Mouse (Mus musculus): ENCODE measurements around the gene Mical2. TPM values are rescaled to one million over a fixed set of nuclear protein-coding genes. Genes with fewer than 3 reads are reported as not detected.
A peak's percentile ranks its signal among the peaks of the same experiment; 100 is the strongest.

Gene Mical2
- polyA plus RNA-seq, 1 experiment from 2014 or later, result 77.8 TPM

- DNase-seq (ENCODE audit: low spot score), result no peak
- H3K4me3 ChIP-seq, result no peak overlapping the region
- no peaks in the 10 kb centered on the region for H3K9me3 ChIP-seq
- no peak overlapping the region for H3K27ac ChIP-seq
- H3K27me3 ChIP-seq (ENCODE audit: insufficient read depth, poor library complexity, severe bottlenecking), result no peaks in the 10 kb centered on the region
- peaks cover 28% of the 10 kb centered on the region for H3K4me1 ChIP-seq
- 68% methylated on average over 3 of the region's 3 CpGs for WGBS
- no peaks in the 10 kb centered on the region for H3K36me3 ChIP-seq
Measured at GRCm38 (mm10) chr7:112199343-112199742, 26.3 kb upstream of the Mical2 start.

GRCm38 (mm10) chr7:112200761-112201160 is 24.9 kb upstream of the Mical2 start:
- DNase-seq (ENCODE audit: low spot score), result peak; percentile 62
- WGBS, result 48% methylated on average over 4 of the region's 4 CpGs
- Histone ChIP-seq H3K27ac (peak overlapping the region; percentile 18; the same call in 1 of the 2 replicates), H3K27me3 (ENCODE audit: insufficient read depth, poor library complexity, severe bottlenecking) (no peaks in the 10 kb centered on the region), H3K4me3 (no peak overlapping the region), H3K4me1 (peaks cover 36% of the 10 kb centered on the region), H3K36me3 (no peaks in the 10 kb centered on the region), H3K9me3 (no peaks in the 10 kb centered on the region)

DNA sequence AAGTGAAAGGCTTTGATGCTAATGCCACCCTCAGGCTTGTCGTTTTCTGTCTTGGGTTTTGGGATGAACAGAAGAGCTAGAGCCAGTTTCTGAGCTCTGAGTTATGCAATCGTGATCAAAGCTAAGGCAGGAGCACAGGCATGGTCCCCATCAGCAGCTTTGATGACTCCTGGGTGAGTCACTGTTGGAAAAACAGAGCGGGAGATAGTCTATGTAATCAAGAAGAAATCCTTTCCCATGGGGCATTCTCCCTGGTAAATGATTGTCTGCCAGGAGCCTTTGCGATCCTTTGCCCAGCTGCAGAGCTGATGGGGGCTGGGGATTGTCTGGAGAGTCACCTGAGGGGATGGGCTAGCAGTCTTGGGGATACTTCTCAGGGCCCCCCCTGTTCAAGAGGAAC is 23.5 kb upstream of the Mical2 start:
- Histone ChIP-seq H3K9me3 (no peaks in the 10 kb centered on the region), H3K36me3 (no peaks in the 10 kb centered on the region), H3K4me1 (peaks cover 36% of the 10 kb centered on the region), H3K27me3 (ENCODE audit: insufficient read depth, poor library complexity, severe bottlenecking) (no peaks in the 10 kb centered on the region), H3K4me3 (no peak overlapping the region), H3K27ac (peak overlapping the region; percentile 52; the same call in 1 of the 2 replicates)
- no peak for DNase-seq (ENCODE audit: low spot score)
- WGBS, result 40% methylated on average over 4 of the region's 4 CpGs

DNA sequence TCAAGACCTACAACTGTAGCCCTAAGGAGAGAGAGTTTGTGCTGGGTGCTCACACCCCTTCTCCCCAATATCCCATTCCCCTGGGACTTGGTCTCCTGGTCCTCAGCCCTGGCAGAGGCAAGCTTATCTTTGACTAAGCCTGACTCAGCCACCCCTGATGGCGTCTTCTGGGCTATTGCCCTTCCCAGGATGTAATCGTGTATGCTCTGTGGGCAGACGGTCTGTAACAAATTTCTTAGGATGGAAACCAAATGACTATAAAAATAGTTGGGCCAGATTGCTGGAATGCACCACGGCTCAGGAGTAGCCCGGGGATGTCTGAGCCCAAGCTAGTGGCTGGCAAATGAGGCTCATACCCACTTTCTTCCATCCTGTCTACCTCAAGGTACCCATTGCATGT is 22.8 kb upstream of the Mical2 start:
- H3K4me1 ChIP-seq, result peaks cover 31% of the 10 kb centered on the region
- no peaks in the 10 kb centered on the region for H3K9me3 ChIP-seq
- DNase-seq (ENCODE audit: low spot score), result no peak
- WGBS, result 76% methylated on average over 5 of the region's 5 CpGs
- no peaks in the 10 kb centered on the region for H3K36me3 ChIP-seq
- no peaks in the 10 kb centered on the region for H3K27me3 ChIP-seq (ENCODE audit: insufficient read depth, poor library complexity, severe bottlenecking)
- H3K4me3 ChIP-seq, result no peak overlapping the region
- H3K27ac ChIP-seq, result peak overlapping the region; percentile 52; the same call in 1 of the 2 replicates

GRCm38 (mm10) chr7:112203937-112204336 is 21.7 kb upstream of the Mical2 start:
- Histone ChIP-seq H3K9me3 (no peaks in the 10 kb centered on the region), H3K27ac (peak overlapping the region; percentile 86), H3K4me1 (peaks cover 38% of the 10 kb centered on the region), H3K36me3 (no peaks in the 10 kb centered on the region), H3K27me3 (ENCODE audit: insufficient read depth, poor library complexity, severe bottlenecking) (no peaks in the 10 kb centered on the region), H3K4me3 (no peak overlapping the region)
- DNase-seq (ENCODE audit: low spot score), result no peak
- WGBS, result 73% methylated on average over 5 of the region's 5 CpGs

- Histone ChIP-seq H3K36me3 (no peaks in the 10 kb centered on the region), H3K4me3 (no peak overlapping the region), H3K4me1 (peaks cover 43% of the 10 kb centered on the region), H3K27me3 (ENCODE audit: insufficient read depth, poor library complexity, severe bottlenecking) (no peaks in the 10 kb centered on the region), H3K9me3 (no peaks in the 10 kb centered on the region), H3K27ac (peak overlapping the region; percentile 86)
- no peak for DNase-seq (ENCODE audit: low spot score)
- WGBS, result 30% methylated on average over 6 of the region's 6 CpGs
Measured at GRCm38 (mm10) chr7:112204380-112204963, 21.2 kb upstream of the Mical2 start.

DNA sequence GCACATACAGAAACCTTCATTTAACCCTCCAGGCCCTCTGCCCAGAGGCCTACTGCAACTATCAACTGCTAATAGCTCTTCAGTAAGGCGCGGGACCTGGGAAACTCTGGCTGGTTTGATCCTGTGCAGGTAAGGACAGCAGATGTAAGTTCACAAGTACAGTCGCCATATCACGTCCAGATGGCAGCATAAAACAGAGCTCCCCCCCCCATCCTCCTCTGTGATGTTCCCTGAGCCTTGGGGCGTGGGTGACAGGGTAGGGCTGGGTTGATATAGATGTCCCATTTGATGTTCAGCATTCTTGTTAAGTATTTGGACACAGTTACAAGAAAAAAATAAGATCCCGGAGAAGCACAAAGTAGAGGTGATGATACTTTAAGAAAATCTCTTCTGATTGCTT is 20.1 kb upstream of the Mical2 start:
- no peak for DNase-seq (ENCODE audit: low spot score)
- Histone ChIP-seq H3K4me3 (no peak overlapping the region), H3K27me3 (ENCODE audit: insufficient read depth, poor library complexity, severe bottlenecking) (no peaks in the 10 kb centered on the region), H3K36me3 (no peaks in the 10 kb centered on the region), H3K27ac (peak overlapping the region; percentile 86; the same call in 1 of the 2 replicates), H3K9me3 (no peaks in the 10 kb centered on the region), H3K4me1 (peaks cover 50% of the 10 kb centered on the region)
- WGBS, result 88% methylated on average over 6 of the region's 6 CpGs

- Histone ChIP-seq H3K27ac (peak overlapping the region; percentile 72; the same call in 1 of the 2 replicates), H3K9me3 (no peaks in the 10 kb centered on the region), H3K4me3 (no peak overlapping the region), H3K27me3 (ENCODE audit: insufficient read depth, poor library complexity, severe bottlenecking) (no peaks in the 10 kb centered on the region), H3K4me1 (peaks cover 49% of the 10 kb centered on the region), H3K36me3 (no peaks in the 10 kb centered on the region)
- WGBS, result 81% methylated on average over 6 of the region's 6 CpGs
- DNase-seq (ENCODE audit: low spot score), result no peak
Measured at GRCm38 (mm10) chr7:112207717-112208116, 17.9 kb upstream of the Mical2 start.

DNA sequence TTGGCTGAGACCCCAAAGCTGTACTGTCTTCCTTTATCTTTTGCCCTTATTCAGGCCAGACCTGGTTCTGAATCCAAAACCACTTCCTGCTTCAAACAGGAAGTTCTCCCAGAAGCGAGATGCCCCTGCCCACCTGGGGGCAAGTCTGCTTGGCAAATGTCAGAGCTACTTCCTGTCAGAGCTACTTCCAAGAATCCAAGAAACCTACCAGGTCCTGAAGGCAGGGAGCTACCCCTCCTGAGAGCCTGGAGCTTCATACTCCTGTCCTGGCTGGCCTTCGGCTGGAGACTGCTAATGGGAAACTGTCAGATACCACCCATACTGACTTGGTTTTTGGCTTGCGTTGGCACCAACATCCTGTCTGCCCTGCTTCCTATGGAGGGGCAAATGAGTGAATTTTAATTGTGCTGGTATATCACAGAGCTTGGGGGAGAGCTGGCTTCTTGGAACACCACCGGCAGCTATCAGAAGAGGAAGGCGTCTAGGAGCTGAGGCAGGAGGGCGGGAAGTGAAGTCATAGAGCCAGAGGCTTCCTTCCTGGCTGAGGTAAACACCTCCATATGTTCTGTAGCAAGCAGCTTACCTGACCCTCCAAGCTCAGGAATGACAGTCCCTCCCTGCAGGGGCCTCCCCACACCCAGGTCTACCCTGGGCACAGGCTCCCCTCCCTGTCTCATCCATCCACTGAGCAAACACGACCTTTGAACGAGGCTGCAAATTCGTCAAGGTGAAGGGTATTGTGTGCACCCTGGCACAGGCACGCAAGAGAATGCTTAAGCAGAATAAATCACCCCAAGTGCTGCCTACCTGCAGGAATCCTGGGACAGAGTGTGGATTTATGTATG is 17.1 kb upstream of the Mical2 start:
- no peaks in the 10 kb centered on the region for H3K27me3 ChIP-seq (ENCODE audit: insufficient read depth, poor library complexity, severe bottlenecking)
- peak; percentile 74 for DNase-seq (ENCODE audit: low spot score)
- no peak overlapping the region for H3K4me3 ChIP-seq
- WGBS, result 65% methylated on average over 10 of the region's 10 CpGs
- peaks cover 53% of the 10 kb centered on the region for H3K4me1 ChIP-seq
- H3K9me3 ChIP-seq, result no peaks in the 10 kb centered on the region
- peak overlapping the region; percentile 72 for H3K27ac ChIP-seq
- no peaks in the 10 kb centered on the region for H3K36me3 ChIP-seq

GRCm38 (mm10) chr7:112209621-112210020 is 16.0 kb upstream of the Mical2 start:
- 86% methylated on average over 4 of the region's 4 CpGs for WGBS
- peak overlapping the region; percentile 72; the same call in 1 of the 2 replicates for H3K27ac ChIP-seq
- H3K27me3 ChIP-seq (ENCODE audit: insufficient read depth, poor library complexity, severe bottlenecking), result no peaks in the 10 kb centered on the region
- H3K4me1 ChIP-seq, result peaks cover 53% of the 10 kb centered on the region
- H3K4me3 ChIP-seq, result no peak overlapping the region
- H3K36me3 ChIP-seq, result no peaks in the 10 kb centered on the region
- H3K9me3 ChIP-seq, result no peaks in the 10 kb centered on the region
- peak; percentile 62 for DNase-seq (ENCODE audit: low spot score)

DNA sequence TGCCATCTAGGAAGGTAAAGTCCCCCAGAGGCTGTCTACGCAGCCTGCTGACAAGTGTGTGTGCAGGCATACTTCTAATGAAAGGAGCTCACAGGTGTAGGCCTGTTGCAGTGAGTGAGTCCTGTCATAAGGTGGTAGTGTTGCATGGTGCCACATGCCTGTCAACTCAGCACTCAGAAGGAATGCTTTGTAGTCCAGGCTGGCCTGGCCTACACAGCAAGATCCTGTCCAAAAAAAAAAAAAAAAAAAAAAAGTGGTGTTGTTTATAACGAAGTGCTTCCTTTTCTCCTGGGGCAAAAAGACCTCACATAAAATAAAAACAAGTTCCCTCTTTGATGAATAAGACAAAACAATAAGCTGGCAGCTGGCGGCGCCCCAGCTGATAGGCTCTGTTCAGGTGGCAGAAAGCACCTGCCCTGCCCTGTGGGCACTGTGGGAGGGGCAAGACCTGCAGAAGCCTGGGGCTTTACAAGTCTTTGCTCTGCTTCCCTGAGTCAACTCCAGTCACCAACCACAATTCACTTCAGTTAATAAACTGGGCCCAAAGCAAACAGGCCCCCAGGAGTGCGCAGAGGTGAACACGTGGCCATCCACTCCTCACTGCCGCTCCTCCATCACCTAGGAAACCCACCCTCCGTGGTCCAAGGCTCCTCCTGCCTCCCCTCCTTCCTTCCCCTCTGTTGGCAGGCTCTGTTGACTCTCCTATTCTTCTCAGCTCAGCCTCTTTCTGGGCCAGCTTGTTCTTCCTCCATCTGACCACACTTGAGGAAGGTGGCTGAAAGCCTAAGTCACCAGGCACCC is 12.5 kb upstream of the Mical2 start:
- H3K36me3 ChIP-seq, result no peaks in the 10 kb centered on the region
- H3K4me3 ChIP-seq, result no peak overlapping the region
- peak; percentile 76 for DNase-seq (ENCODE audit: low spot score)
- H3K4me1 ChIP-seq, result peaks cover 63% of the 10 kb centered on the region
- peak overlapping the region; percentile 77 for H3K27ac ChIP-seq
- WGBS, result 65% methylated on average over 8 of the region's 8 CpGs
- no peaks in the 10 kb centered on the region for H3K27me3 ChIP-seq (ENCODE audit: insufficient read depth, poor library complexity, severe bottlenecking)
- H3K9me3 ChIP-seq, result no peaks in the 10 kb centered on the region

DNA sequence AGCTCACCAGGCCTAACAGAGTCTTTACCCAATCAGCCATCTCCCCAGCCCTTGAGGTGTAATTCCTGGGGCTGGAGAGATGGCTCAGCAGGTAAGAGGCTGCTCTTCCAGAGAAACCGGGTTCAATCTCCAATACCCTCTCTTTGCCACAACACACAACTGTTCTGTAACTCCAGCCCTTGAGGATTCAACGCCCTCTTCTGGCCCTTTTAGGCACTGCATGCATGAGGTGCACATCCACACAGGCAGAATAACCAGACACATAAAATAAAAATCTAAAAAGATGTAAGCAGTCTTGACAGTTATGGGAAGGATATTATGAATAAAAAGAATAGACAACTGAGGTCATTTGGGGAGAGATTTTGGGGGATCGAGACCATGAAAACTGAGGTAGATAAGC is 9.8 kb upstream of the Mical2 start:
- 0 out of 2 replicates have a peak, but pooled peaks cover 6% of the 10 kb centered on the region for H3K9me3 ChIP-seq
- no peak overlapping the region for H3K4me3 ChIP-seq
- WGBS, result 81% methylated on average over 3 of the region's 3 CpGs
- no peaks in the 10 kb centered on the region for H3K36me3 ChIP-seq
- DNase-seq (ENCODE audit: low spot score), result no peak
- H3K27me3 ChIP-seq (ENCODE audit: insufficient read depth, poor library complexity, severe bottlenecking), result no peaks in the 10 kb centered on the region
- peak overlapping the region; percentile 79; the same call in 1 of the 2 replicates for H3K27ac ChIP-seq
- H3K4me1 ChIP-seq, result peaks cover 48% of the 10 kb centered on the region

Data from heart, embryonic 10.5 days (tissue).